Mouse (Mus musculus): ENCODE results near the gene Nfib.

Gene Nfib

DNA sequence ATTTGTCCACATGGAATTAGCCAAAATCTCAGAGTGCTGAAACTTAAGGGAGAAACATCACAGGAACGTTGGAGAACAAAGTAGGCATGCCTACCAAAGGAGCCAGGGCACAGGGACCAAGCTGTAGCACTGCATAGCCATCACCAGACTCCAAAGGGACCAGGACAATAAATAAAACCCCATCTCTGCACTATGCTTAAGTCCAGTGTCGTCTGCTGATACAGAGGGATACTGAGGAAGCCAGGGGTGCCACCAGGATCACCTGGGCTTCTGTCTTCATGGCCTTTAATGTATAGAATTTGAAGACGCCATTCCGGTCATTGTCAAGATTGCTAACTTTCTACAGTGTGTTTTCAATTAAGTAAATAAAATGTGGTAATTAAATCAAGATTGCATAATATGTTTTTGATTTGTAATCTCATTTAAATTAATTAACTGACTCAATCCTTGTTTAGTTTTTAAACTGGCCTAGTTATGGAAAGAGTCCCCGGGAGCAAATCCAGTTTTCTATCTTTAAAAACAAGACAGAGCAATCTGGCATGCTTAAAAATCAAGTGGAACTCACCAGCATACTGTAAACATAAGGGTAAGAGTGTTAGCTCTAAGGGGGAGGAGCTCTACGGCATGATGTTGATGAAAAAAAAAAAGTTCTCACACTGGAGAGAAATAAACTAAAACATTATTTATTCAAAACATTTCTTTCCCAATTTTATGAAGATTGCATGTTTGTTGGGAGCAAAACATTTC lies 313.7 kb downstream of the Nfib start:
- no peak for DNase-seq (ENCODE audit: low spot score in 2 of 2)

DNA sequence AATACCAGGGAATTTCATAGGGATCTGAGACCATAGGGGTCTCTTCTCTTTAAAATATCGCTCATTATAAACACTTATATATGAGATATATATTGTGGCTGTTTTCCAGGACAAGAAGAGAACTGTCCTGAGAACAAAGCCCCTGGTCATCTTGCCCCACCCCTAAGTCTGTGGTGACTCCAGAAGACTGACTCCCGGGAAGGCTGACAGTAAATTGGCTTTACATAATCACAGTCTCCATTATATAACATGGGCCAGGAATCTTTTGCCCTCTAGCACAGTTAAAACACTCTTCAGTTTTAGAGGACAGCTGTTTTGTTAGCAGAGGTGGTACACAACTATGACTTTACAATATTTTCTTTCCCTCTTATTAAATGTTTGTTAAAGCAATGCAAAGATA lies 315.0 kb downstream of the Nfib start:
- no peak for DNase-seq (ENCODE audit: low spot score in 2 of 2)

DNA sequence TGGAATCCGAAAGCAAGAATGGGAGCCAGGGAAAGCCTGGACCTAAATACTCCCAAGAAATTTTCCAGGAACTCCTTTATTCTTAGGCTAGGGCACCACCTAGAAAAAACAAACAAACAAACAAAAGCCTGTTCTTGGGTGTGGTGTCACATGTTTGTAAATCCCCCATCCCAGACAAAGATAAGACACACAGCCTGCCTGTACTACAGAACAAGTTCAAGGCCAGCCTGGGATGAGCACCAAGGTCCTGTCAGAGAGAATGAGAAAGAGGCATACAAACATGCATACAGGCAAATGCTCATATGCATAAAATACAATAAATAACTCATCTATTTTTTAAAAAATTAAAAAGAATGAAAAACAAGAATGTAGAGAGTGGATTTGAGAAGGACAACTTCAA lies 315.7 kb downstream of the Nfib start:
- no peak for DNase-seq (ENCODE audit: low spot score in 2 of 2)

DNA sequence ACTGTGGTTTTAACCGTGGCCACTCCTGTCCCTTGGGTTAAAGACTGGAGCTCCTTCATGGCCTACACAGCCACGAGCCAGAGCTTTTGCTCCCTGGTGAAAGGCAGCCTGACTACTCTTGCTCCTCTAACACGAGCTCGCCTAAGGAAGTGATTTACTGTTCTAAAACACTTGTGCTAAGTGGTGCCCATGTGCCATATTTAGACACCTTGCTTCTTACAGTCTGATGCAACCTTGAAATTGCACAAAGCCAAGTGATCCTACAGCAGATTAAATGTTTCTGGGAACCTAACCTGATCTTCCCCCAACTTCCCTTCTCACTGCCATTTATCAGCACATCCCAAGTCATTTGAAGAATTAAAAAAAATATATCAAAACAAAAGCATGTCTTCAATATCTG lies 317.9 kb downstream of the Nfib start:
- DNase-seq (ENCODE audit: low spot score in 2 of 2): no peak

DNA sequence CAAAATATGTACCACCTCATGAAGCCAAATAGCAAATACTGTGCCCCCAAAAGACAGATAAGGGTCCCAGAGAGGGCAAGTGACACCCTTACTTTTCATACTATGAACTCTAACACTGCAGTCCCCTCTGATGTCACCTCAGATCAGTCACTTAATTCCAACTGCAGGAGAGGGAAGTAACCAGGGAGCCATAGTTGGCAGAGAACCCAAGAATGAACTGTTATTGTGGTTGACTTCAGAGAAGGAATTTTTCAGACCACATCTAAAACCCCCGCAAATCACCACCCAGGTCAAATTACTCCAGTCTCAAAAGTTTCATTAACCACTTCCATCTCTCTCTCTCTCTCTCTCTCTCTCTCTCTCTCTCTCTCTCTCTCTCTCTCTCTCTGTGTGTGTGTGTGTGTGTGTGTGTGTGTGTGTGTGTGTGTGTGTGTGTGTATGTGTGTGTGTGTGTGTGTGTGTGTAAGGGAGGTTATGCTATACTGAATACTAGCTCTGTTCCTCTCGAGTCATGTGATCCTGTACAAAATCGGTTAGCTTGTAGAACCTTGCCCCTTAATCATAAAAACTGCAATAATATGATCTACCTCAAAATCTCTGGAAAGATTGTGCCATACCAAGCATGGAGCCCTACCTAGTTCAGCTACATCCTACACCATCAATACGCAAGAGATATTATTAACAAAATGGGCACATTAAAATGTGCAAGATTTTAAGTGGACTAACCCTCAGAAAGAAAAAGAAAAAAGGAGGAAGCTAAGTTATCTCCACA lies 319.1 kb downstream of the Nfib start:
- DNase-seq (ENCODE audit: low spot score in 2 of 2): no peak

DNA sequence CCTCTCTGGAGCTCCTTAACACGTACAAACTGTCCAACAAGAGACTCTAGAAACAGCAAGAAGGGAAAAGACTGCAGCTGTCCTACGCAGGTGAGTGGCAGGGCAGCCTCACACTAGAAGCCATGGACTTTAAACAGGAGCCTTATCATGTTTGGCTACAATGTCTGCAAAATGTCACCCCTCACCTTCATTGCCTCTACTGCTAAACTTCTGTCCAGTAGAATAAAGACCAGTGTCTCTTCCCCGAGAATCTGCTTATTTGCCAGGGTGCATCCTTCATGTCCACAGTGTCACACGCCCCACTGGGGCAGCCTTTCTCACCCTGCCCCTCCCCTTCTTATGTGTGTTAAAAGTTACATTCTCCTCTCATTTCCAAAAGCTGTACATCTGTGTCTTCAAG lies 319.9 kb downstream of the Nfib start:
- no peak for DNase-seq (ENCODE audit: low spot score in 2 of 2)

- no peak for DNase-seq (ENCODE audit: low spot score in 2 of 2)
Observed at GRCm38 (mm10) chr4:82383991-82384731, 321.4 kb downstream of the Nfib start.

- no peak for DNase-seq (ENCODE audit: low spot score in 2 of 2)
Observed at GRCm38 (mm10) chr4:82383346-82383745, 322.2 kb downstream of the Nfib start.

- DNase-seq (ENCODE audit: low spot score in 2 of 2): no peak
Observed at GRCm38 (mm10) chr4:82381786-82382185, 323.8 kb downstream of the Nfib start.

DNA sequence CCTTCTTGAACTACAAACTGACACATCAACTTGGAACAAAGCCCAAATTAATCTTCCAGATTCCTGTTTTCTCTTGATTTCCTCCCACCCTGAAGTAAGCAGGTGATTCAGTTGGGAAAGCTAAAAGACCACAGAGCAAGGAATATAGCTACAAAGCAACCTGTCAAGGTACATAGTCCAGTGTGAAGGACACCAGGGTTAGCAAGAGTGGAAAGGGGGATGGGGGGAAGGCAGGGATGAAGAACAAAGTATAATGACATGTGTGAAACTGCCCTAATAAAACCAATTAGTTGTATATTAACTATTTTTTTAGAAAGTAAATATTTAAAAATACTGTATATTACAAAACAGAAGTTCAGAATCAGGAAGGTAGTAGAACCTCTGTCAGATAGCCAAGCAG lies 325.0 kb downstream of the Nfib start:
- DNase-seq (ENCODE audit: low spot score in 2 of 2): no peak

GRCm38 (mm10) chr4:82378050-82378449 lies 327.5 kb downstream of the Nfib start:
- no peak for DNase-seq (ENCODE audit: low spot score in 2 of 2)

DNA sequence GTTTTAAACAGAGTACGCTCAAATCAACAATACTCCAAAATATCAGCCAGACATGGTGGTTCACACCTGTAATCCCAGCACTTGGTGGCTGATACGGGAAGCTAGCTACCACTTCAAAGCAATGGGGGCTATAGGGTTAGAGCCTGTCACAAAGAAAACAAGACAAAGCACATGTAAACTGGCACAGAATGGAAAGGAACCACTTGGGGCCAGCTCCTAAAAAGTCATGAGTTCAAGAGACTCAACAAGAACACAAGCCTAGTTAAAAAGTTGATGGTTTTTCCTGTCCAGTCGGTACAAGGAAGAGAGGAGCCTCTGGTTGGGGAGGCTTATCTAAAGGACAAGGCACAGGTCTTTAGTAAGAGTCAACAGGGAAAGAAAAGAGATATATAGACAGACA lies 327.9 kb downstream of the Nfib start:
- DNase-seq (ENCODE audit: low spot score in 2 of 2): no peak

GRCm38 (mm10) chr4:82374560-82374959 lies 331.0 kb downstream of the Nfib start:
- DNase-seq (ENCODE audit: low spot score in 2 of 2): no peak

- DNase-seq (ENCODE audit: low spot score in 2 of 2): no peak
Observed at GRCm38 (mm10) chr4:82372217-82372616, 333.3 kb downstream of the Nfib start.

GRCm38 (mm10) chr4:82371471-82371870 lies 334.1 kb downstream of the Nfib start:
- DNase-seq (ENCODE audit: low spot score in 2 of 2): no peak

- no peak for DNase-seq (ENCODE audit: low spot score in 2 of 2)
Observed at GRCm38 (mm10) chr4:82369011-82369776, 336.4 kb downstream of the Nfib start.

- no peak for DNase-seq (ENCODE audit: low spot score in 2 of 2)
Observed at GRCm38 (mm10) chr4:82368091-82368775, 337.3 kb downstream of the Nfib start.

DNA sequence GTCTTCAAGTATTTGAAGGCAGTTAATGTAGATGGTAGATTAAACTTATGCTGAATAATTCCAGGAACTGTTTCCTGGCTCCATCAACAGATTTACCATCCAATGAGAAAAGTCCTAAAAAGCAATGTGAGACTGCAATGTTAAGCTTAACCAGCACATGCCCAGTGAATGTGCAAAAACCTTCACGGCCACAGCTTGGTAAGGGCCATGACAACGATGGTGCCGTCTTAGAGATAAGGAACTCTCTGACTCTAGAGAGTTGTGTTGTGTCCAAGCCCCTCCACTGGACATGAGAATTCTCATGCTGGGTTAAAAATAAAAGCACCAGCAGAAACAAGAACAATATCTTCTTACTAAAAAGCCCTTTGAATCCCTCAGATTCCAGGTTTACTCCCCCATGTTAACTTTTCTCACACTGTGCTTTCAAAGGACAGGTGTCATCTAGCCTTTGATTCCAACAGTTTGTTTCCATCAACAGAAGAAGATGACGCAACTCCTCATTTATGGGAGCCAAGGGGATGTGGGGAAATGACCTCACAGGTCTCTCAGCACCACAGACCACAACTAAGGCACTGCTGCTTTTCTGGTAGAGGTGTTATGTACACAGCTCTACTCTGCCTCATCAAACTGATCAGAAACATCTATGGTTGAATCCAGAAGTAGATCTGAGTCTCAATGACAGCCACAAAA lies 340.7 kb downstream of the Nfib start:
- no peak for DNase-seq (ENCODE audit: low spot score in 2 of 2)

GRCm38 (mm10) chr4:82363951-82364350 lies 341.6 kb downstream of the Nfib start:
- DNase-seq (ENCODE audit: low spot score in 2 of 2): no peak

- DNase-seq (ENCODE audit: low spot score in 2 of 2): no peak
Observed at GRCm38 (mm10) chr4:82362294-82362693, 343.3 kb downstream of the Nfib start.

DNA sequence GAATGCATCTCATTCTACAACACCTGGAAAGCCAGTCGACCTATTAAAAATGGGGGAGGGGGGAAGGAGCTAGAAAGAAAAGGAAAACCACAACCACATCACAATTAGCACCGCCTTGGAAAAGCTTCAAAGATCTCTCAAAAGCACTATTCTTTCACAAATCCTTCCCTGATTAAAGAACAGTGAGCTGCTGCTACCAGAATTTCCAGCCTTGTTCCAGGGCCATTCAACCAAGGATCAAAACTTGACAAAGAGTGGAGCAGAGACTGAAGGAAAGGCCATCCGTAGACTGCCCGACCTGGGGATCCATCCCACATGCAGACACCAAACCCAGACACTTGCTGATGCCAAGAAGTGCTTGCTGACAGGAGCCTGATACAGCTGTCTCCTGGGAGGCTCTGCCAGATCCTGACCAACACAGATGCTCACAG lies 345.5 kb downstream of the Nfib start:
- no peak for DNase-seq (ENCODE audit: low spot score in 2 of 2)

Data from urinary bladder, adult 18-20 months (tissue).